Mouse (Mus musculus): ENCODE data around the gene Sult3a2. TPM values are rescaled to one million over a fixed set of nuclear protein-coding genes. Genes with fewer than 3 reads are reported as not detected.
"Not testable (repeated sequence)": the region's sequence is repeated elsewhere in the genome, so short reads cannot be mapped to it uniquely, and the experiment has no call there.

The Sult3a2 gene
- not detected in 2 replicates for polyA plus RNA-seq (2015; fragmentation: Nextera tagmentation; extraction: Ambion mirVana)

DNA sequence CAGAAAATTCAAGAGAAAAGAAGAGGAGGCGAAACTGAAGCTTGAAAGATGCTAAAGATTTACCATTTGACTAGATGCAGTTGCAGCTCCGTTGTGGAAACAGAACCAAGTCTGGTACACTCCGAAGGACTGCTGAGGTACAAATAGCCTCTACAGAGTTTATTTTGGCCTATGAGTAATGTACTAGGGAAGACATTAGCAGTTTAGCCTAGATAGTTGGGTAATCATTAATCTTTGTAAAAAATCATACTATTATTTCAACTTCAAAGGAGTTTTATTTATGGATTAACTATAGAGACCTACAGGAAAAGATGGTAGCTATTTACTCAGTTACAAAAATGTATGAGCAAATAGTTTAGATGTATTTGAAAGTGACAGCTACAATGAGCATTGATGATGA lies at the start of gene Sult3a2:
Sult3a2 (minus strand) TSS at position 101 of the 400 bp plus-strand sequence.
- WGBS: 89% methylated on average over 3 of the region's 3 CpGs
- no peak within 1 kb of the TSS for H3K9ac ChIP-seq (replicated peaks)
- ATAC-seq: no peak

DNA sequence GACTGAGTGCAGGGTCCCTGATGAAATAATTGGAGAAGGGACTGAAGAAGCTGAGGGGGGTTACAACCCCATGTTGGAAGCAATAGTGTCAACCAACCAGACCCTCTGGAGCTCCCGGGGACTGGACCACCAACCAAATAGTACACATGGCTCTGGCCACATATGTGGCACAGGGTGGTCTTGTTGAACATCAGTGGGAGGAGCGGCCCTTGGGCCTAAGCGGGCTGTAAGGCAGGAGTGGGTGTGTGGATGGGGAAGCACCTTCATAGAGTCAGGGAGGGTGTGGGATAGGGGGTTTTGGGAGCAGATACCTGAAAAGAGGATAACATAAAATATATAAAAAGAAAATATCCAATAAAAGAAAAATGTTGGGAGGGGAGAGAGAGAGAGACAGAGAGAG lies 34.4 kb upstream of the Sult3a2 start:
- WGBS: 98% methylated on average over 3 of the region's 3 CpGs
- H3K27me3 ChIP-seq: no peaks in the 10 kb centered on the region
- no peak overlapping the region for H3K4me3 ChIP-seq (replicated peaks)
- no peaks in the 10 kb centered on the region for H3K4me1 ChIP-seq (replicated peaks)
- no peak overlapping the region for H3K27ac ChIP-seq
- no peak overlapping the region for H3K4me2 ChIP-seq (replicated peaks)
- no peak overlapping the region for H3K9ac ChIP-seq (replicated peaks)
- ATAC-seq: no peak
- no peaks in the 10 kb centered on the region for H3K36me3 ChIP-seq
- H3K9me3 ChIP-seq: no peaks in the 10 kb centered on the region

More for the DNA sequence above, at the start of gene Sult3a2:
- Histone ChIP-seq H3K27ac (no peak within 1 kb of the TSS), H3K4me3 (replicated peaks) (no peak within 1 kb of the TSS), H3K4me1 (replicated peaks) (no peaks in the 10 kb centered on the region), H3K27me3 (no peaks in the 10 kb centered on the region), H3K4me2 (replicated peaks) (no peak within 1 kb of the TSS), H3K36me3 (no peaks in the 10 kb centered on the region), H3K9me3 (no peaks in the 10 kb centered on the region)

DNA sequence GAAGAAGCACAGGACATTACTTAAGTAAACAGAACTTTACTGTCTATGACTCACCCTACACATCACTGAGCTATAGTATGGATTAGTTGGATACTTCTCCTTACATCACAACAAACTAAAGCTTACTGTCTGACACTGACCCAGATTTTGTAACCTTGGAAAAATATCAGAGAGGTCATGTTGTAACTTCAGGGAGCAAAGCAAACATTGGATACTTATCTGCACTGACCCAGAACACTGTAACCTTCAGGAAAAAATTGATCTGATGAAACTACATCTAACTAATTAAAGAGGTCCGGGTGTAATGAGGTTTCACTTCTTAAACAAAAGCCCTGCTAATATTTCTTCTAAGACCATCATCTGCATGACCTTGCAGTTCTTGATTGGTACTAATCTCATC lies 30.4 kb upstream of the Sult3a2 start:
- no peaks in the 10 kb centered on the region for H3K4me1 ChIP-seq (replicated peaks)
- WGBS: 71% methylated on average over 1 of the region's 1 CpGs
- no peak overlapping the region for H3K9ac ChIP-seq (replicated peaks)
- no peaks in the 10 kb centered on the region for H3K27me3 ChIP-seq
- no peak for ATAC-seq
- H3K4me3 ChIP-seq (replicated peaks): no peak overlapping the region
- H3K4me2 ChIP-seq (replicated peaks): no peak overlapping the region
- H3K9me3 ChIP-seq: no peaks in the 10 kb centered on the region
- no peak overlapping the region for H3K27ac ChIP-seq
- H3K36me3 ChIP-seq: no peaks in the 10 kb centered on the region

DNA sequence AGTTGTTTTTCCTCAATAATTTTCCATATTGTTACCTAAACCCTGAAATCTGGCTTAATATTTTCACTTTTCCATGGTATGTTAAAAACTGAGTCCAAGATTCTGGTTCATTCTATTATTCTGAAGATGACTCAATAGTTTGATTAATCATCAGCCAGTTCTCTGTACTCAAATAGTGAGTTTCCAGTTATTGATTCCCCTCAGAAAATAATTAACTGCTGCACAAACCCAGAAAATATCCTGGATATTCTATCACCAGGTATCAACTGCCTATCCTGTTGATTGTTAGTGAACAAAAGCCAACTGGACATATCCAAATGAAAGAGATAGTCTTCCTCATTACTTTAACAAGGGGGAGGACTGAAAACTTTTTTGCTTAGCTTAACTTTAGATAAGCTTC lies 27.8 kb upstream of the Sult3a2 start:
- Histone ChIP-seq H3K4me1 (replicated peaks) (no peaks in the 10 kb centered on the region), H3K9me3 (no peaks in the 10 kb centered on the region), H3K27ac (no peak overlapping the region), H3K27me3 (no peaks in the 10 kb centered on the region), H3K4me3 (replicated peaks) (no peak overlapping the region), H3K4me2 (replicated peaks) (no peak overlapping the region), H3K36me3 (no peaks in the 10 kb centered on the region), H3K9ac (replicated peaks) (no peak overlapping the region)
- ATAC-seq: no peak

DNA sequence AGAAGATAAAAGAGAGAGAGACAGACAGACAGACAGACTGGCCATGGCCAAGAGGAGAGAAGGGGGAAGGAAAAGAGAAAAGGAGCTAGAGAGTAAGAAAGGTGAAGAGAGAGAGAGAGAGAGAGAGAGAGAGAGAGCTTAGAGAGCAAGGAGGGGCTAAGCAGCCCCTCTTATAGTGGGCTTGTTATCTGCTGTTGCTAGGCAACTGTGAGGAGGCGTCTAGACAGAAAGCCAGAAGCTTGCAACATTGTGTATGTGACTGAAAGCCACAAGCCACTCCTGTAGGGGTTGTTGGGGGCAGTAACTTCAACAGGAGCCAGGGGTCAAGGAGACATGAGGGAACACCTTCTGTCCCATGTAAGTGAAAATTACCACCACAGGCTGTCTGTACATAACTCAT lies 25.3 kb upstream of the Sult3a2 start:
- WGBS: 20% methylated on average over 1 of the region's 1 CpGs
- no peaks in the 10 kb centered on the region for H3K4me1 ChIP-seq (replicated peaks)
- no peak overlapping the region for H3K4me3 ChIP-seq (replicated peaks)
- H3K9me3 ChIP-seq: no peaks in the 10 kb centered on the region
- no peak overlapping the region for H3K27ac ChIP-seq
- no peaks in the 10 kb centered on the region for H3K36me3 ChIP-seq
- H3K4me2 ChIP-seq (replicated peaks): no peak overlapping the region
- peak; percentile 70; the same call in 1 of the 2 replicates for ATAC-seq
- H3K27me3 ChIP-seq: no peaks in the 10 kb centered on the region
- H3K9ac ChIP-seq (replicated peaks): no peak overlapping the region

DNA sequence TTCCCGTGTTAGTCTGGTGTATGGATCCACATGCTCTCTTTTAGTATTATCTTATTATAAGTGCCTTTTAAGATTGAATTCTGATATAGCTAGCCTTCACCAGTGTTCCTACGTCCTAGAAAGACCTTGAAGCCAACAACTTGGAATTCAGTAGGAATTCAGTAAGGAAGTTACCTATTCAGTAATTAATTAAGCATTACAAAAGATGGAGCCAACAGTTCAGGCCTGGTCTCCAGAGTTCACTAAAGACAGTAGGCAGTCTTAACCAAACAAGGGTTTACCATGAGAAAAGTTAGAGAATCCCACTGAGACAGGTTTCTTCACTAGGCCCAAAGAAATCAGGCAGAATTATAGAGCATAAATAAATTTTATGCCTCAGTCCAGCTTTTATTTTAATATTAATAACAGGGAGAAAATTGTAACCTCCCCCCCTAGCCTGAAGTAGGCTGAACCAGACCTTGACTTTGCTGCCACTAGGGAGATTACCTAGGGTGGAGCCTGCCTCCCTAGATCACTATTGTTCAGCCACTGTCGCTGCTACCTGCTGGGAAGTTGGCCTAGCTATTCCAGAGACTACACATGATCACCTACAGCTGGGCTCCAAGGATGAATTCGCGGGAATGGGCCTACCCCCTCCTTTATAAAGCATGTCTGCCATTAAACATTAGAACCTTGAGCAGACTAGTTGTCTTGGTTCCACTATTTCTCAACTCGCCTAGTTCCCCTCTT lies 10.9 kb upstream of the Sult3a2 start:
- not testable (repeated sequence) for H3K27me3 ChIP-seq; H3K4me1 ChIP-seq (replicated peaks); H3K36me3 ChIP-seq; H3K4me2 ChIP-seq (replicated peaks); H3K9me3 ChIP-seq; ATAC-seq; H3K4me3 ChIP-seq (replicated peaks); H3K27ac ChIP-seq; H3K9ac ChIP-seq (replicated peaks)
- WGBS: 80% methylated on average over 6 of the region's 6 CpGs

DNA sequence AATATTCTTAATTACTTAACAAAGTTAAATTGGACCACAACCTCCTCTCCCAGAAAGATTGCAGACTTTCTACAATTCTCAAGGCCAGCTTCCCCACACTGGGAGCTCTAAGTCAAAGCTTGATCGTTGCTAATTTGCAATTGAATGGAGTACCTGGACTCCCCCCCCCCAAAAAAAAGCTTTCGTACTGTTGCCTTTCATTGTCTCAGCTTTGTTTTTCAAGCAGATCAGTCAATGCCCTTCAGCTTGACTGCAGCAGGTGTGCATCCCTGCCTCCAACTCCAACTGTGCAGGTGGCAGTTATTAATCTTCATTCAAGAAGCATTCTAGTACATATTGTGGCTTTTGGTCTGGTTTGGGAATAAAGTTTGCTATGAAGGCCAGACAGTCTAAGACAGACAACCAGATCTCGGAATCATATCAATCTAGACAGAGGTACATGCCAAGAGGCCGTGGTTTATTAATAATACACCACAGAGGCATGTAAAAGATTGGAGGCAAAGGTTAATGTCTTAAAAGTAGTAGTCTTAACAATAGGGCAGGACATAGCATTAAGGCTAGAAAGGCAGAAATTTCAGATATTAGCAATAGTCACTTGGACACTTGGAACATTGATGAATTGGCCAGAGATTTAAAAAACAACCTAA lies 9.9 kb upstream of the Sult3a2 start:
- H3K9me3 ChIP-seq; H3K4me2 ChIP-seq (replicated peaks); H3K27me3 ChIP-seq; H3K4me3 ChIP-seq (replicated peaks); H3K27ac ChIP-seq; H3K4me1 ChIP-seq (replicated peaks); ATAC-seq; H3K36me3 ChIP-seq; H3K9ac ChIP-seq (replicated peaks): not testable (repeated sequence)
- WGBS: 84% methylated on average over 4 of the region's 4 CpGs

DNA sequence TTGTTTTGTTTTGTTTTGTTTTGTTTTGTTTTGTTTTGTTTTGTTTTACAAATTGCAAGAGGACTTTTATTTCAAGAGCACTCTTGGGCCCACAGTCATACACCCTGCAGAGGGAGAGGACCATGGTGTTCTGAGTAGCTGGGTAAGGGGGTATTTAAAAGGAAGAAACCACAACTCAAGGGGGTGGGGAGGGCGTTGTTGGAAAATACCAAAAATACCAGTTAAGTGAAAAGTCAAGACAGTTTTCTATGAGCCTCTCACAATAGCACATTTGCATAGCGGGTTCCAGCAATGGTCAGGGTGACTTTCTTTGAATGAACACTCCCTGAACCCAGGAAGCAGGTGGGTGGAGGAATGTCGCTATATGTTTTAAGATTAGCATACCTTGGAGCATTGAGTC lies 5.7 kb upstream of the Sult3a2 start:
- 86% methylated on average over 3 of the region's 3 CpGs for WGBS
- ATAC-seq; H3K4me2 ChIP-seq (replicated peaks); H3K4me1 ChIP-seq (replicated peaks); H3K9ac ChIP-seq (replicated peaks); H3K27me3 ChIP-seq; H3K4me3 ChIP-seq (replicated peaks); H3K9me3 ChIP-seq; H3K36me3 ChIP-seq; H3K27ac ChIP-seq: not testable (repeated sequence)

DNA sequence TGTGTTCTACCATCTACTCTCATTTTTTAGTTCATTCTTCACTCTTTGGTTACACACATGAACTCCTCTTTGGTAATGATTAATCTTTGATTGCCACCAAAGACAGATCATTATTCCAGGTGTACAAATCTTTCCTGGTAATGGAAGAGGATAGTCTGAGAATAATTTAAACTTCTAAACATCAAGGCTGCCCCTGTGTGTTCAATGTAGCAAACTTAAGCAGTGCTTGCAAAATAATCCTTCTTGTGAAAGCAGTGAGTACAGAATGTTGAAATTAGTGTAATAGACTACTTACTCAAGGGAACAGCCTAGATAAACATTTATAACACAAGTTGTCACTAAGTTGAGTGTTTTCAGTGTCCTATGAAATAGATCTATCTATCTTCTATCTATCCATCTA lies 1.0 kb upstream of the Sult3a2 start:
- H3K9ac ChIP-seq (replicated peaks): no peak overlapping the region
- H3K4me3 ChIP-seq (replicated peaks): no peak overlapping the region
- H3K36me3 ChIP-seq: no peaks in the 10 kb centered on the region
- H3K4me2 ChIP-seq (replicated peaks): no peak overlapping the region
- H3K4me1 ChIP-seq (replicated peaks): no peaks in the 10 kb centered on the region
- no peak for ATAC-seq
- H3K27me3 ChIP-seq: no peaks in the 10 kb centered on the region
- H3K9me3 ChIP-seq: no peaks in the 10 kb centered on the region
- H3K27ac ChIP-seq: no peak overlapping the region

DNA sequence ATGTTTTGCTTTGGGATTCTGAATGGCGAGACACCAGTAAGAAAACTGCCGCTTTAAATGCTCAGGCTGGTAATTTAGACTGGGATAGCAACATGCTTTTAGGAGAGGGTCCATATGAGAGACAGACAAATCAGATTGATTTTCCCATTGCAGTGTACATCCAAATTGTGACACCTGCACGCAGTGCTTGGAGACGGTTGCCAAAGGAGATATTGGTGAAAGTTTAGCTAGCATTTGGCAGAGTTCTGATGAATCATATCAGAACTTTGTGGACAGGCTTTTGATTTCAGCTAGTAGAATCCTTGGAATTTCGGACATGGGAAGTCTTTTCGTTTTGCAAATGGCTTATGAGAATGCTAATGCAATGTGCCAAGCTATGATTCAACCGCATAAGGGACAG lies 51.3 kb downstream of the Sult3a2 start:
- H3K36me3 ChIP-seq; H3K4me1 ChIP-seq (replicated peaks); H3K27ac ChIP-seq; H3K4me2 ChIP-seq (replicated peaks); ATAC-seq; H3K27me3 ChIP-seq; H3K4me3 ChIP-seq (replicated peaks); H3K9me3 ChIP-seq; H3K9ac ChIP-seq (replicated peaks): not testable (repeated sequence)
- 92% methylated on average over 7 of the region's 7 CpGs for WGBS

DNA sequence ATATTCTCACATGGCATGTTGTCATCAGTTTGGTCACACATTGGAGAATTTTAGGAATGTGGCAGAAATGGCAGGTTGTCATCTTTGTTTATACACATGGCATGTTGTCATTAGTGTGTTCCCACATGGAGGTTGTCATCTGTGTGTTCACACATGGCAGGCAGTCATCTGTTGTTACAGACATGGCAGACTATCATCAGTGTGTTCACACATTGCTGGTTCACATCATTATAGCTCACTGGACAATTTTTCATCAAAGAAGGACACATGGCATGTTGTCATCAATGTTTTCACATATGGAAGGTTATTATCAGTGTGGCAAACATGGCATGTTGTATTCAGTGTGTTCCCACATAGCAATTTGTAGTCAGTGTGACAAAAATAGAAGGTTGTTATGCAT lies 53.3 kb downstream of the Sult3a2 start:
- Histone ChIP-seq H3K27ac (no peak overlapping the region), H3K4me3 (replicated peaks) (no peak overlapping the region), H3K27me3 (no peaks in the 10 kb centered on the region), H3K9ac (replicated peaks) (no peak overlapping the region), H3K9me3 (no peaks in the 10 kb centered on the region; the same call in 1 of the 2 replicates), H3K4me2 (replicated peaks) (no peak overlapping the region), H3K4me1 (replicated peaks) (no peaks in the 10 kb centered on the region), H3K36me3 (no peaks in the 10 kb centered on the region)
- ATAC-seq: no peak

DNA sequence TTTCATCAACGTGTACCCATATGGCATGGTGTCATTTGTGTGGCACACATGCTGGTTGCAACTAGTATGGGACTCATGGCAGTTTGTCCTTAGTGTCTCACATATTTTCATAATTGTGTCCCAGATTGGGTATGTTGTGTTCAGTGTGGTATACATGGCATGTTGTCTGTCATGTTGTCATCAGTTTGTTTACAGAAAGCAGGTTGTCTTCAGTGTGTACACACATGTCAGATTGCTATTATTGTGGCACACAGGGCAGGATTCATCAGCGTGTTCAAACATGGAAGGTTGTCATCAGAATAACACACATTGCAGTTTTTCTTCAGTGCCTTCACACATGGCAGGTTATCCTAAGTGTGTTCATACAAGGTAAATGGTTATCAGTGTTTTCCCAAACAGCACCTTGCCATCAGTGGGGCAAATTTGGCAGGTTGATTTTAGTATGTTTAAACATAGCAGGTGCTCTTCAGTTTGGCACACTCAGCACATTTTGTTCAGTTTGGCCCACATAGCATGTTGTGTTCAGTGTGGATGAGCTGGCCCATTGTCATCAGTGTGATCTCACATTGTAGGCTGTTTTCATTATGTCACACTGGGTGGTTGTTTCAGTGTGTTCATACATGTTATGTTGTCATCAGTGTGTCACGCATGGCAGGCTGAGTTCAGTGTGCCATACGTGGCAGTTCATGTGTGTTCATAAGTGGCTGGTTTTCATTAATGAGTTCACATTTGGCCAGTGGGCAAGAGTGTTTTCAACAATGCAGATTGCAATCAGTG lies 53.9 kb downstream of the Sult3a2 start:
- 85% methylated on average over 4 of the region's 4 CpGs for WGBS
- no peak overlapping the region for H3K4me3 ChIP-seq (replicated peaks)
- H3K9ac ChIP-seq (replicated peaks): no peak overlapping the region
- H3K27me3 ChIP-seq: no peaks in the 10 kb centered on the region
- H3K4me2 ChIP-seq (replicated peaks): no peak overlapping the region
- no peak overlapping the region for H3K27ac ChIP-seq
- no peaks in the 10 kb centered on the region for H3K36me3 ChIP-seq
- H3K9me3 ChIP-seq: no peaks in the 10 kb centered on the region
- no peak for ATAC-seq
- H3K4me1 ChIP-seq (replicated peaks): no peaks in the 10 kb centered on the region
